Mouse (Mus musculus): Measurements from ENCODE around the gene Phykpl. TPM values are rescaled to one million over a fixed set of nuclear protein-coding genes. Genes with fewer than 3 reads are reported as not detected.
"Not testable (repeated sequence)": the region's sequence is repeated elsewhere in the genome, so short reads cannot be mapped to it uniquely, and the experiment has no call there.

Gene Phykpl
- total RNA-seq, 2 experiments from 2014 or later: 1.3 to 3.1 TPM

DNA sequence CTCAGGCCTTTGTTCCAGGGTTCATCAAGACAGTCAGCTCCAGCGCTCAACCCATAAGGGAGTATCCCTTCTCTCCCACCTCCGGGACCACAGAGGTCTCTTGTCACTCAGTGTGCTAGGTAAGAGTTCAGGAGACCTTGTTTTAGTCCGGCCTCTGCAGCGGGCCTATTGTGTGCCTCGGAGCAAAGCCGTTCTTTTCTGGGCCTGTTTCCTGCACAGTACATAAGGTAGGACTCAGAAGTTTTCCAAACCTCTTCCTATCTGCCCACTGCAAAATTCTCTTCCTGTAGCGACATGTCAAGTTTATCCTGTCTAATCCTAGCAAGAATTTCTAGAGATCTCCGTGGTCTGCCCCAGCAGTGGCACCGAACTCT, 513 bp upstream of the Phykpl start:
- peak; percentile 5 for ATAC-seq (replicated peaks; ENCODE audit: low FRiP score, poor library complexity, severe bottlenecking)

- ATAC-seq (replicated peaks; ENCODE audit: low FRiP score, poor library complexity, severe bottlenecking): no peak
Observed at GRCm38 (mm10) chr11:51585608-51586252, 1.2 kb downstream of the Phykpl start.

- no peak for ATAC-seq (replicated peaks; ENCODE audit: low FRiP score, poor library complexity, severe bottlenecking)
Observed at GRCm38 (mm10) chr11:51586411-51586810, 1.9 kb downstream of the Phykpl start.

DNA sequence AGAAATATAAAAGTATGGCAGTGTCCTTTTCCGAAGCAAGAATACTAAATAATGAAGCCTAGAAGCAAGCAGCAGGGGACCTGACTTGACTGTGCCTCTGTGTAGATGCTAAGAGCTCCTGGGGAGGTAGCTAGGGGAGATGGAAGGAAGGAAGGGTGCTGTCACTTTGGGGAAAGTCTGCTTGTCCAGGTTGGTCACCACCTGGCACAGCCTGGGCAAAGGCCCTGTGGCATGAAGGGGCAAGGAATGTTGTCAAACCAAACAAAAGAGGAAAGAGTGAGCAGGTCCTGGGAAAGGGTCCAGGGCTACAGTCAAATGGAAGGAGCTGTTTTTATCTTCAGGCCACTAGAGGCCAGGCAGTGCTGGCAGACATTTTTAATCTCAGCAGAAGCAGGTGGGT, 2.5 kb downstream of the Phykpl start:
- ATAC-seq (replicated peaks; ENCODE audit: low FRiP score, poor library complexity, severe bottlenecking): no peak

DNA sequence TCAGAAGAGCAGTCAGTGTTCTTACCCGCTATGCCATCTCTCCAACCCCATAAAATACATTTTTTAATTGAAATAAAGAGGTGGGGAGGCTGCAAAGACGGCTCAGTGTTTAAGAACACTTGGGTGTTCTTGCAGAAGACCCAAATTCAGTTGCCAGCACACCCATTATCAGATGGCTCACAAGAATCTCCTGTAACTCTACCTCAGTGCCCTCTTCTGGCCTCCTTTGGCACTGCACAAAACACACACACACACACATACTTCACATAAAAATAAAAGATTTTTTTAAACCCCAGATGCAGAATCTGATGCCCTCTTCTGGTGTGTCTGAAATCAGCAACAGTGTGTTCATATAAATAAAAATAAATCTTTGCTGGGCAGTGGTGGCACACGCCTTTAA, 4.3 kb downstream of the Phykpl start:
- no peak for ATAC-seq (replicated peaks; ENCODE audit: low FRiP score, poor library complexity, severe bottlenecking)

DNA sequence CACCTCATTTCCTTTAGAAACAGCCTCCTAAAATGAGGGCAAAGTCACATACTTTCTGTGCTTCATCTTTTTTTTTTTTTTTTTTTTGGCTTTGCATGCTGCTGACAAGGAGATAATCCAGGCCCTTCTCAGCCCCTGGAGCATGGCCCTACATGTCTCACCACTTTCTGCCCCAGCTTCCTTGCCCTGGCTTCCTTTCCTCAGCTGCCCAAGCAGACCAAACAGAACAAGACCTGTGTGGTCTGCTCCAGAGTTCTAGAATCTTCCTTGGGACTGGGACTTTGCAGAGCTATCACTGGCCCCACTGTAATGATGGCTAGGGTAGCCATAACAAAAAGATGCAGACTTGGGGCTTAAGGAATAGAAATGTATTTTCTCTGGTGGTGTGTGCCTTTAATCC, 5.4 kb downstream of the Phykpl start:
- ATAC-seq (replicated peaks; ENCODE audit: low FRiP score, poor library complexity, severe bottlenecking): no peak

- no peak for ATAC-seq (replicated peaks; ENCODE audit: low FRiP score, poor library complexity, severe bottlenecking)
Observed at GRCm38 (mm10) chr11:51591168-51591567, 6.6 kb downstream of the Phykpl start.

DNA sequence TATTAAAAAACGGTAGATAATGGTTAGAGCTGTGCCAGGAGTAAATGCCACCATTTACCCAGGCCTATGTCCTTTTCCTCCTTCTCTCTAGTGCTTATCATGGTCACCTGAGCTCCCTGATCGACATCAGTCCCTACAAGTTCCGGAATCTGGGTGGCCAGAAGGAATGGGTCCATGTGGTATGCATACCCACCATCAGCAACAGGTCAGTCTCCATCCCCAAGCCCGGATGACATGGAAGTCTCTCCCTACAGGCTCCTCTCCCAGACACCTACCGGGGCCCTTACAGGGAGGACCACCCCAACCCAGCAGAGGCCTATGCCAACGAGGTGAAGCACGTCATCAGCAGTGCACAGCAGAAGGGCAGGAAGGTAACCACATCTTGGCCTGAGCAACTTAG, 7.4 kb downstream of the Phykpl start:
- no peak for ATAC-seq (replicated peaks; ENCODE audit: low FRiP score, poor library complexity, severe bottlenecking)

GRCm38 (mm10) chr11:51593368-51593767, 8.8 kb downstream of the Phykpl start:
- no peak for ATAC-seq (replicated peaks; ENCODE audit: low FRiP score, poor library complexity, severe bottlenecking)

DNA sequence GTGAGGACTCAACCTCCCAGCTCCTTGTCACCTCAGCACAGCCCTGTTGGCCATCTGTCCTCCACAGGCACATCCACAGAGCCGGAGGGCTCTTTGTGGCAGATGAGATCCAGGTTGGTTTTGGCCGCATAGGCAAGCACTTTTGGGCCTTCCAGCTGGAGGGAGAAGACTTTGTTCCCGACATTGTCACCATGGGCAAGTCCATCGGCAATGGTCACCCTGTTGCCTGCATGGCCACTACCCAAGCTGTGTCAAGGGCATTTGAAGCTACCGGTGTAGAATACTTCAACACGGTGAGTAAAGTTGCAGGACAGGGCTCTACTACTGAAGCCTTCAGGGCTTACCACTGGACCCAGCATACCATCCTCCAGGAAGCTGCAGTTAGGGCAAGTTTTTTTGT, 9.3 kb downstream of the Phykpl start:
- ATAC-seq (replicated peaks; ENCODE audit: low FRiP score, poor library complexity, severe bottlenecking): no peak

GRCm38 (mm10) chr11:51594715-51595350, 10.3 kb downstream of the Phykpl start:
- no peak for ATAC-seq (replicated peaks; ENCODE audit: low FRiP score, poor library complexity, severe bottlenecking)

GRCm38 (mm10) chr11:51595459-51596083, 11.0 kb downstream of the Phykpl start:
- no peak for ATAC-seq (replicated peaks; ENCODE audit: low FRiP score, poor library complexity, severe bottlenecking)

- no peak for ATAC-seq (replicated peaks; ENCODE audit: low FRiP score, poor library complexity, severe bottlenecking)
Observed at GRCm38 (mm10) chr11:51597553-51597952, 13.0 kb downstream of the Phykpl start.

DNA sequence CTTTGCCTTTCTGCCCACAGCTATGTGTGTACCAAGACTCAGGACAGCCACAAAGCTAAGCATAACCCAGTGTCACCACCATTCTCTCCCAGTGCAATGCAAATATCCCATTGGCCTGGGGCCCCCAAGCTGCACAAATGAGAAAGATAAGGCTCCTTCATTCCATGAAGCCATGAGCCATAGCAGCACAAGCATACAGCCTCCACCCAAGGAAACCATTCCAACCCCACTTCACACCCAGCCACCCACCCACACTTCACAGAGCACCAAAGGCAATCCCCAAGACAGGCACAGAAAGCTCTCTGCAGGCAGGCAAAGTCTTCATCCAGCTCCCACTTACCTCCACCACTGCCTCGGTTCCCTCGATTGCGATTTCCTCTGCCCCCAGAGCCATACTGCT, 17.7 kb downstream of the Phykpl start:
- ATAC-seq (replicated peaks; ENCODE audit: low FRiP score, poor library complexity, severe bottlenecking): no peak

GRCm38 (mm10) chr11:51605602-51606446, 21.3 kb downstream of the Phykpl start:
- ATAC-seq (replicated peaks; ENCODE audit: low FRiP score, poor library complexity, severe bottlenecking): peak; percentile 88

GRCm38 (mm10) chr11:51606447-51607095, 22.0 kb downstream of the Phykpl start, which contains the start of gene Hnrnpab:
TSS of gene Hnrnpab (minus strand) at chr11:51606847.
- peak; percentile 85 for ATAC-seq (replicated peaks; ENCODE audit: low FRiP score, poor library complexity, severe bottlenecking)

DNA sequence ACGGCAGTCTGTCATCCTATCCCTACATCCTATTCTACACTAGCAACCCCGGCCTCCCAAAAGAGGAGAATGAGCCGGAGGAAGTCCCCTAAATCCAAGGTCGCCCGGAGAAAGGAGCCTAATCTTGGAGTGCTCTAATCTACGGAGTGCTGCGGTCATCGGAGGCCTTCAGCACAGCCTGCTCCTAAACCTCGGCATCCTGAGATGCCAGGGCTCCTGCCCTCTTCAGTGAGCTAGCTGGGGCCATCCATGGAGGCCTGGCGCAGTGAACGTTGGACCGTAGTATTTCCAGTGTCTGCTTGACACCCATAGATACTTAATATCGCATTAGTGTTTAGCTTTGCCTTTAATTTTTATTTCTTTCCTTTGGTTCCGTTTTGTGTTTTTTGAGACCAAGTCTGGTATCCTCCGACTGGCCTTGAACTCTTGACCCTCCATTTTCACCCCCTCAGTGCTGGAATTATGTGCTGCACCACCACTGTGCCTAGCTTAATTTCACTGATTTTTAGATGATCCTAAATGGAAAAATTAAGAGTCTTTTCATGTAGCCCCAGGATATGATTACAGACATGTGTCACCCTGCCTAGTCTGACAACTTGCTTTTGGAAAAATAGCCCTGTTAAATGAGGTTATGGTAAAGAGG, 22.7 kb downstream of the Phykpl start:
- ATAC-seq (replicated peaks; ENCODE audit: low FRiP score, poor library complexity, severe bottlenecking): peak; percentile 56

- no peak for ATAC-seq (replicated peaks; ENCODE audit: low FRiP score, poor library complexity, severe bottlenecking)
Observed at GRCm38 (mm10) chr11:51609266-51609909, 24.8 kb downstream of the Phykpl start.

DNA sequence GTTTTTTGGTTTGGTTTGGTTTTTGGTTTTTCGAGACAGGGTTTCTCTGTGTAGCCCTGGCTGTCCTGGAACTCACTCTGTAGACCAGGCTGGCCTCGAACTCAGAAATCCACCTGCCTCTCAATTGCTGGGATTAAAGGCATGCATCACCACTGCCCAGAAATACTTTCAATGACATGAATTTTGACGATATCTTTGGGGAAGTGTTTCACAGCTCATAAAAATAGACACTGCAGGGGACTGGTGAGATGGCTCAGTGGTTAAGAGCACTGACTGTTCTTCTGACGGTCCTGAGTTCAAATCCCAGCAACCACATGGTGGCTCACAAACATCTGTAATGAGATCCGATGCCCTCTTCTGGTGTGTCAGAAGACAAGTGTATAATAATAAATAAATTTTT, 25.4 kb downstream of the Phykpl start:
- not testable (repeated sequence) for ATAC-seq (replicated peaks; ENCODE audit: low FRiP score, poor library complexity, severe bottlenecking)
